Mouse (Mus musculus) urinary bladder, adult 2 months (tissue): ENCODE measurements around the gene Rnasek. TPM values are rescaled to one million over a fixed set of nuclear protein-coding genes. Genes with fewer than 3 reads are reported as not detected.

Experiments used
- DNase-seq: peaks from one replicate; pipeline ENCODE4 v3.0.0; 2022; ENCODE audit warnings: low spot score
- polyA plus RNA-seq: library from polyadenylated mRNA; depleted of rRNA; stranded (reverse); fragments of >200 nt; gene quantifications from 2 replicates; pipeline ENCODE4 v1.2.3, GENCODE M21; 2012

The Rnasek gene
- polyA plus RNA-seq, 1 experiment = 128 TPM

DNA sequence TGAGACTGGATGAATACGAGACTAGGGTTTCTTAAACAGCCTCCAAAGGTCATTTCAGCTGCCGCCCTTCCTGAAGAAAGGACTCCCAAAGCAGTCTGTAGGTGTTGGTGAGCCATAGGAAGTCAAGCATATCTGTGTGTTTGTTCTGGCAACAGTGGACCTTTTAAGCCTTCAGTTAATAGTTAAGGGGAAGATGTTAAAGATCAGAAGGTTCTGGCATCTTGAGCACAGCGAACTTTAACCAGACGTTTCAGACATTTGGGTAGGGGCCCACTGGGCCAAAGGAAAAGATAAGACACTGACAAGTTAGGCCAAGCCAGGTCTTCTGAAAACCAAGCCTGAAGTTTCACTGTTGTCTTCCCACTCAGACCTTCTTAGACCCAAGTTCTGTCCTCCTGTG is 21.6 kb downstream of the Rnasek start:
- no peak for DNase-seq

DNA sequence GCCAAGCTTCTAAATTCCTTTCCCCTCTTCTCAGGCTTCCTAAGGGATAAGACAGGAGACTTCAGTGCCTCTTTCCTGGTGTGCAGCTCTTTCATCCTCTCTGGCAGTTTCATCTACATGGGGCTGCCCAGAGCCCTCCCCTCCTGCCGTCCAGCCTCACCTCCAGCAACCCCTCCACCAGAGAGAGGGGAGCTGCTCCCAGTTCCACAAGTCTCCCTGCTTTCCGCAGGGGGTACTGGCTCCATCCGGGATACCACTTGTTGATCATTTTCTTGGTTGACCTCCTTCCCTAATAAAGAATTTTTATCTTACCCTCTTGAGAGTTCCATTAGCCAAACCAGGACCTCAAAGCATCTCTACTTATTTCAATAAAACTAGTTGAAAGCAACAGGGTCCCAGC is 23.5 kb downstream of the Rnasek start:
- DNase-seq = no peak

DNA sequence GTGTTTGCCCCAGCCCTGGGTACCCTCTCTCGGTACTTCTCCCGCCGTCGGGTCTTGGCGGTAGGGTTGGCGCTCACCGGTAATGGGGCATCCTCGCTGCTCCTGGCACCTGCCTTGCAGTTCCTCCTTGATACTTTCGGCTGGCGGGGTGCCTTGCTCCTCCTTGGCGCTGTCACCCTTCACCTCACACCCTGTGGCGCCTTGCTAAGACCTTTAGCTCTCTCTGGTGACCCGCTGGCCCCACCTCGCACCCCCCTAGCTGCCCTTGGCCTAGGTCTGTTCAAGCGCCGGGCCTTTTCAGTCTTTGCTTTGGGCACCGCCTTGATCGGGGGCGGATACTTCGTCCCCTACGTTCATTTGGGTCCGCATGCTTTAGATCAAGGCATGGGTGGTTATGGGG is 24.3 kb downstream of the Rnasek start:
- DNase-seq = no peak

DNA sequence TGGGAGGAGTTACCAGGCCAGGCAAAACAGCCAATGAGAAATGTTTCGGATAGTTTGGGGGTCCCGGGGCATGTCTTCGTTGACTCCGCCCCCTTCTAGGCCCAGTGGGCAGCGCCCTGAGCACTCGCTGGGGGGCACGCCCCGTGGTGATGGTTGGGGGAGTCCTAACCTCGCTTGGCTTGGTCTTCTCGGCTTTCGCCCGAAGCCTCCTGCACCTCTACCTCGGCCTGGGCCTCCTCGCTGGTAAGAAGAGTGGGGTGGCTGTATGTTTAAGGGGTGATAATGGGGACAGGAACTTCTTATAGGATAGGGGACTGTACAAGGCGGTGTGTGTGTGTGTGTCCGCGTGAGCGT is 24.8 kb downstream of the Rnasek start:
- no peak for DNase-seq

DNA sequence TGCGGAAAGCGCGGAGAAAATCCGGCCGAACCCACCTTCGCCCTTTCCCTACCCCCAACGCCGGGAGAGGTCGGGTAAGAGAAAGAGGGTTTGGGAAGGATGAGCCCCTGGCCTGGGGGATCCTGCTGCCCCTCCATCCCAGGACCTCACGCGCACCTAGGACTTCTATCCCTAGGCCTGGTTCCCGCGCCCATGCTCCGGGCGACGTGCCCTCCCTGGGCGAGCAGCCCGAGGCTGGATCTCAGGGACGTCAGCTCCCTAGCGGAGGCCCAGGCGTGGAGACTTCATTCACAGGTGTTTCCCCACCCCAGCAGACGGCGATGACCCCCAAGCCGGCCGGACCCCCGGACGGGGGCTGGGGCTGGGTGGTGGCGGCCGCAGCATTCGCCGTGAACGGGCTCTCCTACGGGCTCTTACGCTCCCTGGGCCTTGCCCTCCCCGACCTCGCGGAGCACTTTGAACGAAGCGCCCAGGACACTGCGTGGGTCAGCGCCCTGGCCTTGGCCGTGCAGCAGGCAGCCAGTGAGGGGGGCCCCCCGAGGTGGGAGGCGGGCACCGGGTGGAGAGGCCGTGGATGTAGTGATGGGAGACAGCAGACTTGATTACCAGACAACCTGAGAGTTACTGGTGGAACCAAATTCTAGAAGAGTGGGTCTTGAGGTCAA is 25.3 kb downstream of the Rnasek start:
- DNase-seq = no peak

DNA sequence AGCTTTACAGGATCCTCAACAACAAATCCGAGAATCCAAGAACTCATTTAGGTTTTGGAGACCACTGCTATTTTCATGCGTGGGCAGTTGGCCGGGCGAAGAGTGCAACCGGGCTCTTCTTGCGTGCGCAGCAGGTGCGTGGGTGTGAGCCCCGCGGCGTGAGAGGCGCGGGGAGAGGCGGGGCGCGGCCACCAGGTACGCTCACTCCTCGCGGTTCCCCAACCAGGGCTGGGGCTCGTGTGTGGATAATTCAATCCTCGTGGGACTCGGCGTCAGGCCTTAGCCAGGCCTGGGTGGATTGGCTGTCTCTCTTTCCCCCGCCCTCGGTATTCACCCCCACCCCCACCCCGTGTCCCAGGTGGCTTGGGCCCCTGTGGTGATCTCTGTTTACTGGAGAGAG is 25.9 kb downstream of the Rnasek start:
- DNase-seq = no peak

DNA sequence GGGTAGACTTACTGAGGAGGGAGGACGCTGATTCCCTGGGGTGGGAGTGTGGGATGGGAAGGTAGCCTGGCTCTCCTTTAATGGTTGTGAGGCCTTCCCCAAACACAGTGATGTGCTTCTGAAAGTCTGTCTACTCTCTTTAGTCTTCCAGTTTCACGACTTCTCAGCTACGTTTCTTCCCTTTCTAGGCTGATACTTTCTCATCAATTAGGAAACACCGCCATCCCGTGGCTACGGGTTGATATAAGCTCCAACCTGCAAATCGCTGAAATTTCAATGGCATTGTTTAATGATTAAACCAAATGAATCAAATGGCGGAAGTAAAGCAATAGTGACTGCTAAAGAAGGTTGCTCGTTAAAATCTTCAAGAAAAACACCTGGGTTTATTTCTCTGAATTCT is 26.7 kb downstream of the Rnasek start:
- no peak for DNase-seq

DNA sequence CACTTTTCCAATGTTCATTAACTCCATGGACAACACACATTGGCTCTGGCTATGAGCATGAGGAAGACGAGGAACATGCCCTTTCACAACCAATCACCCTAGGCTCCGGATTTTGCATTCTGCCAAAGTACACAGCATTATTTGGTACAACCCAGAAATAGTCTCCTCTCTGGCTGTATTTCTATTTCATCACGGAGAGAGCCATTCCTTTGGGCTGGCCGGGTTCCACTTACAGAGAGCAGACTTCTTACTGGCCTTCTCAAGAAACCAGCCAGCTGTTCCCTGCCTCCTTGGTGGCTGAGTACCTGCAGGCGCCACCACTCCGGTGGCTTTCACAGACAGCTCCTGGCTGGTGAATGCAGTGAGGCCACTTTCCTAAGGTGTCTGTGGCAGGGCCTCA is 27.2 kb downstream of the Rnasek start, which contains the start of gene Slc16a11:
TSS of gene Slc16a11 (plus strand) at position 330 of the 400 bp plus-strand sequence.
- no peak for DNase-seq

DNA sequence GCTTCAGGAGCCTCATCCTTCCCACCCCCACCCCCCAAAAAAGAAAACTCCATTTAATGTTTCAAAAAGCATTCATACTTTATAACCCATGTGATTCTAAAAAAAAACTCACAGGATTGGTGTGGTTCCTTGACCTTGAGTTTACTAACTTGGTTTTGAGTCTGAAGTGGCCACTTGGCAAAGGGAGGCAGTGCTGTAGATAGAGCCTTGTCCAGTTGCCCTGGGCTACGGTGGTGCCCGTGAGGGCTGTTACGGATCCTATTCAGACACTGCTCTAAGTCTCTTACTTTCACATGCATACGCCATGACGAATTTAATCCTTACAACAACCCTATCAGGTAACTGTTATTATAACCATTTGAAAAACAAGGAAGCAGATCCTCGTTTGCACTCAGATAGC is 27.7 kb downstream of the Rnasek start:
- DNase-seq = no peak

DNA sequence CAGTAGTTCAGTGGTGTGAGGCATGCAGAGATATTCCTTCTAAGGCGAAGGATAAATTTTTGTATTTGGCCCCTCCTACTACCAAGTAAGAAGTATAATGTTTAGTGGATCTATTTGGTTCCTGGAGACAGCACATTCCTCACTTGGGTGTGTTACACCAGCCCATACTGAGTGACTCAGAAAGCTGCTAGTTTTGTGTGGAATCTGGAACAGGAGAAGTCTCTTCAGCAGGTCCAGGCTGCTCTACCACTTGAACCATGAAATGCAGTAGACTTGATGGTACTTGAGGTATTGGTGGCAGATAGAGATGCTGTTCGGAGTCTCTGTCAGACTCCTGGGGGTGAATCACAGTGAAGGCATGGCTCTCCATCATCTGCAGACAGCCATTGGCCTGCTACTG is 29.0 kb downstream of the Rnasek start:
- no peak for DNase-seq

DNA sequence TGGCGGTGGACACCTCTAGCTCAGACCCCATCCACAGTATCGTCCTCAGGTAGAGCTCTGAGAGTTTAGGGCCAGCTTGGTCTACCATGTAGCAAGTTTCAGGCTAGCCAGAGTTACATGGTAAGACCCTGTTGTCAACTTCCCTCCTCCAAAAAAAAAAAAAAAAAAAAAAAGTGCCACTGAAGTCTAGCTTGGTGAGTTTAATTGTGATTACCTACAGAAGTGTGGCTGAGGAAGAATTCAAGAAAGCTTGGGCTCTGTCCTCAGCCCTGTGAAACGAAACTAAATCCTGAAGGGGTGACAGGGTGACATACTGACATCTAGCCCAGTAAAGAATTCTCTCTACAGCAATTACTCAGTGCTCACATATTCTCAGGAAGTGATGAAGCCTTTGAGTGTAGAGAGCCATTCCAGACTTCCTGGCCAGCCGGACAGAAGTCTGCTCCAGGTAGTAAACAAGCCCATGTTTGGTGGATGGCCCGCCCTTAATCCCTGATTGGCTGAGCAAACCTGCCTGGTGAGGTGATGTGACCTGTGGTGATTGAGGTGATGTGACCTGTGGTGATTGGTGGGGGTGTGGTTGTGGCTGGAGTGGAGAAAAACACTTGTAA is 30.8 kb downstream of the Rnasek start:
- DNase-seq = no peak

DNA sequence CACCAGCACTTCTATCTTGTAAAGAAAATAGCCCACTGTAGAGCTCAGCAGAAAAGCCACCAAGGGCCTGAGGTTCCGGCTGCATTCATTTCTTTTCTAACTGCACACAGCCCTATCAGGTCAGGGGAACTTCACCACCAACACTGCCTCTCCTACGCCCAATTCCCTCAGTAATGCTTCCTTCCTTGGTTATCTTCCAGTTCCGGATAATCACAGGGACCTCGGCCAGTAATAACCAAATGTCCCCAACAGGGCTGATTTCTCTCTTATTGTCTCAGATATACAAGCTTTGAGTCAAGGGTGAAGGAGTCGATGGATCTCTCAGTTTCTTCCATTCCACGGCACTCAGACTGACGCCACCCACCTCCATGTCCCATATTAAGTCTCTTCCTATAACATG is 32.4 kb downstream of the Rnasek start:
- no peak for DNase-seq

DNA sequence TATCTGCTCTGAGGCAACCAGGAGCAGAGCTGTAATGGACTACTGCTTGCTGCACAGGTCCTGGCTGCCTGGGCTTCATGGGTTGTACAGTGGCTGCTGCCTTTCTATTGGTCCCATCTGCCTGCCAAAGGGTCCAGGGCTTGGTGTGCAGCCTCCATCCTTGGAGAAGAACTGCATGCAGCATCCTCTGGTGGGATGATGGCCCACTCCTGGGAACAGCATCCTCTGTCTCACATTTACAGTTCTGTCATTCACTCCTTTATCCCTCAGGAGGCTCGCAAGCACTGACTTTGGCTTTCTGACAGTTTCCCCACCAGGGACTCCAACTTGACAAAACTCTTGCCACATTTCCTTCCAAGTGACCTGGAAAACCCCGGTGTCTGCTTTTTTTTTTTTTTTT is 32.8 kb downstream of the Rnasek start:
- DNase-seq = no peak

DNA sequence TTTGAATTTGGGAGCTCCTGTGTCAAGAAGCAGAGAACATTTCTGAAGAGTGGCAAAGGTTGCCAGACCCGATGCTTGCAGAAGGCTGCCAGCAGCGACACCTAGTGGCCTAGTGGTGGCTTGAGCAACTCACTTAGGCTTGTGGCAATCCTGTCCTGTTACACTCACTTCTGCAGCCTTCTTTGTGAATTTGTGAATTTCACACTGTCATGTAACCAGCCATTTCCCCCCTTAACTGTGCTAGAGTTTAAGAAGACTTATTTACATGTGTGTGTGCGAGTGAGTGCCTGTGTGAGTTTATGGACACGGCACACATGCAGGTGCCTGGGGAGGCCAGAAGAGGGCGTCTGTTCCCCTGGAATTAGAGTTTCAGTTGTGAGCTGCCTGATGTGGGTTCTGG is 38.0 kb downstream of the Rnasek start:
- peak; percentile 68 for DNase-seq

DNA sequence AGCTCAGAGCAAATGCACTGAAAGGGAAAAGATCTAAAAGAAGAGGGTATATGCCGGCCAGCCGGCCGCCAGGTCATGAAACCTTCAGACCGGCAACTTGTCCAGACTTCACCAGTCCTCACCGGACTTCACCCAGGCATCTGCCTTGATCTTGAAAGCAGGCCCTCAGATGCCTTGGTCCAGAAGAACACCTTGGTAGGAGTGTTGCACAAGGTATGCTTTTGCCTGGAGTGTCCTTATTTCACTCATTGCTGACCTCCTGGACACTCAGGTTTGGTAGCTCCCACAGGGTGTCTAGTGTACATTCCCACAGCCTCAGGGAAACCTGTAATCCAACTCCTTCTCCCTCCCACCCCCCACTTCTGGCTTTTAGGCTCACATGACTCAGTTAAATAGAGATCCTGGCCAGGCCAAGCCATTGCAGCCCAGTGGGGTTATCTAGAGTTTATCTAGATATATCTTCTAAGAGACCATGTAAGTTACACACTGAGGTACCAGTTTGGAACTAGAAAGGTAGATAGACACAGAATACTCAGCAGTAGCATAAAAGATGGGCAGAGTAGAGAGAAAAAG is 39.5 kb downstream of the Rnasek start:
- DNase-seq = no peak

DNA sequence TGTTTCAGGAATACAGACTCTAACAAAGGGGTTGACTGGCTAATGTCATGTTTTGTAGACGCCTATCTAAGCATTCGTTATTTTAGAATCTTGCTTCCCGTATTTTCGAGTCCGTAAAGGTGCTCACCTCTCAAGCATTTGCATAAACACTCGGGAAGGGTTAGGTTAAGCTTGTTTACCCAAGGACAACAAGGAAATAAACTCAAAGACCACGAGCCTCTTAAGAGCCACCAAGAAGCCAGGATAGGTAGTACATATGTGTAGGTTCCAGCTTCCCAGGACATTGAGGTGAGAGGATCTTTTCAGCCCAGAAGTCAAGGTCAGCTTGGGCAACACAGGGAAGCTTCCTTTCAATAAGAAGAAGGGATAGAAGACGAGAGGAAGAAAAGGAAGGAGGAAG is 40.5 kb downstream of the Rnasek start:
- no peak for DNase-seq

DNA sequence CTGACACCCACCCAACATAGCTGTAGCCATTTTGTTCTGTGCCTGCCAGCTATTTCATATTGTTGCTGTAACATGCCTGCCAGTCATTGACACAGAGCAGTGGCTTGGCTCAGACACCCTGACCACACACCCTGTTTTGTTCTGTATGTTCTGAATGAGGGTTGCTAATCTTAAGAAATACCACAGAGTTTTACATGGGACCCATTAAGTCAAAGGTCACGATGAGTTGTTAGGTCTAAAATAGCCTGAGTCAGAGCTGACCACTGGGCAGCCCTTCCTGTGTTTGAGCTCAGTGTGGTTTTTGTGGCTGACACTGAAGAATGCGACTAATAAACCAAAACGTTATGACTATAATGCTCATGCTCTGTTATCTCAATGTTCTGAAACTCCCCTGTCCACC is 41.3 kb downstream of the Rnasek start:
- DNase-seq = no peak

DNA sequence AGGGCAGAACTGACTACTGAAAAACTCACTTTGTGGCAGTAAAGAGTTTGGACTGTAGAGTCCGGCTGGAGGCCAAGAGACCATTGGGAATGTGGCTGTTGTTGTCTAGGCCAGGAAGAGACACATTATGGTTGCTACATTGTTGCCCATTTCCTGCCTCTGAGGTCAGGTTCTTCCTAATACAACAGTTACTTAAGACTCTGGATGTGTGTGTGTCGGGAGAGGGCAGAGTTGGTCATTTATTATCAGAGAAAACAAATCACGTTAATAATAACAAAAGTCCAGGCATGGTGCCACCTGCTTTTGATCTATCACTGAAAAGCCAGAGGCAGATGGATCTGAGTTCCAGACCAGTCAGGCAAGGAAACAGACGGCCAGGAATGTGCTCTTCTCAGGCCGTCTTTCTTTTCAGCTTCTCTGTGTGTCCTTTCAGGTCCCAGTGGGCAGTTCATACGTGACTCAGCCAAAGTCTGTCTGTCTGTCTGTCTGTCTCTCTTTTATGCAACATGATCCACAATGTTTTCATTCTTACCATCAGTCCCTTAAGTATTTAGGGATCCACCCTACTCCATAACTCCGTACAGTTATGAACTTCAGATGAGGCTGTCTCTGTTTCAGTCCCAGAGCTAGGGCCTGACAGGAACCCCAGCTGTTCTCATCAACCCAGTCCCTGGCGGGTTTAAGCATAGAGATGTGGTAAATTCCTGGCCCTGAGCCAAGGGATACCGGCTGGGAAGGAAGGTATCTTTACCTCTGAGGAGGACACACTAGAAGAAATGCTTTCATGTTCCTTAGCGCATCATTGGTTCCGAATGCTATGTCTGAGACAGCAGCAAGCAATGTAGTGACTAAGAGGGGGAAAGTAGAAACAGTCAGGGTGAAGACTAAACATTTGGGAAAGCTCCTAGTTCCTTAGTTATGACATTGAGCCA is 46.0 kb downstream of the Rnasek start:
- no peak for DNase-seq

DNA sequence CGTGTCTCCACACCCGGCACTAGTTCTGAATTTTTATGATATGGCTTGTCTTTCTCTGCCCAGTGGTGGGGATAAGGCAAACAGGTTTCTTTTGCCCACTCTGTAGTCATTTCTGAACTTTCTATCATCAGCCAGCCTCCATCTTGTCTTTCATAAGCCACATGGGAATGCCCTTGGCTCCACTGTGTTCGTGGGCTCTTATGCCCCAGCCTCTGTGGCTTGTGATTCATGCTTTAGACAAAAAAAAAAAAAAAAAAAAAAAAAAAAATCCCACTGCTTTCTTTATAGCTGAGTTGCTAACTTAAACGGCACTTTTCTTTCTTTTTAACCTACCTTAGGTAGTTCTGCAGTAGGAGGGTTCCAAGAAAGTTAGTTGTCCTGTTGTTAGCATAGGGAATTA is 47.5 kb downstream of the Rnasek start:
- no peak for DNase-seq

DNA sequence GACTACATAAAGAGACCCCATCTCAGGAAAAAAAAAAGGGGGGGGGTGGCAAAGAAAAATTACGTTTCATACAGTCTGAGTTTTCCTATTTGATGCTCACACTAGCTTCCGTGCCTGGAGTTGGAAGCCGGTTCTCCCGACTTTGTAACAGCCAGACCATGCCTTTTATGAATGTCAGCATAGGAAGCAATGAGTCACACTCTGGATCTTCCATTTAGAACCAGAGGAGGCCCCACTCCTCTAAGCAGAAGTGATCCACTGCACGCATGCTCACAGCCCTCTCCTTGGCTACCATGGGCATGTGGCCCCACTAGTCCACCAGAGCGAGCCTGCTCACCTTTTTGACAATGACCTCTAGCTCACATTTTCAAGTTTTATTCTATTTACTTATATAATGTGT is 48.5 kb downstream of the Rnasek start:
- no peak for DNase-seq

DNA sequence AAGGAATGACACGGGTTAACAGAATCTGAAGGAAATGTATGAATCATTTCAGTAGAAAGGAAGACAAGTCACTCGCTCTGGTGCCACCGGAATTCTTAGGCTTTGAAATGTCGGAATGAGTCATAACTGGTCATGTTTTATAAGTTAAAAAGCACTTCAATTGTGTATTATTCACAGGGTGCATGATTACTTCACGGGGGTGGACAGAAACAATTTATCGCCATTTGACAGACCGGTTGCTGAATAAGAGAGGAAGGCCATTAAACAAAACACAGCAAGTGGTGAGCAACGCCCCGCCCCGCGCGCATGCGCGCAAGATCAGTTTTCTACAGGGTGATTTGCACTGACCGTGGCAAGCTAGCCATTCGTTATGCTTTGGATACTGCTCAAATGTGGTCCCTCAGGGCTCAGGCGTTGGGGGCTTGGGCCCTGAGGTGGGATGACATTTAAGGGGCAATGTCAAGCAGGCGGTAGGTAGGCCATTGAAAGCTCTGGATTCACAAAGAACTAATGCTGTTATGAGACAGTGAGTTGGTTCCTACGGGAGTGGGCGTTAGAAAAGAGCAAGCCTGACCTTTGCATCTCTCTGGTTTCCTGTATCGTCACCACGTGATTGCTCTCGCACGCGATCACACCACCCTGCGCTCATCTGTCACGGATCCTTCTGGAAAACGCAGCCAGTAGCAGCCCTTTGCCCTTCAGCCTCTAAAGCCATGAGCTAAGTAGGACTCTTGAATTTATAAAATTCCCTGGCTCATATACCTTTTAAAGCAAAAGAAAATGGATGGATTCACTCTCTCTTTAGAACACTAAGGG is 50.1 kb downstream of the Rnasek start:
- no peak for DNase-seq
